Mouse (Mus musculus) left cerebral cortex, postnatal 10 days (tissue): ENCODE data around the gene Capg. TPM values are rescaled to one million over a fixed set of nuclear protein-coding genes. Genes with fewer than 3 reads are reported as not detected.
A peak's percentile ranks its signal among the peaks of the same experiment; 100 is the strongest.
"Not testable (repeated sequence)": the region's sequence is repeated elsewhere in the genome, so short reads cannot be mapped to it uniquely, and the experiment has no call there.

ENCODE experiments used
- DNase-seq, 2 experiments: peaks; one replicate each; pipeline ENCODE4 v3.0.0; 2021 to 2022; ENCODE audit warnings: low spot score in 2 of 2, mixed read lengths in 1 of 2; ENCODE audit errors: extremely low spot score in 1 of 2
- intact Hi-C: fragments of 180-260 bp; cut with DNase I; formaldehyde crosslinking; loops from one replicate; pipeline ENCODE4 v1.15.1; 2025
- total RNA-seq, 2 experiments: library from RNA; stranded (reverse); gene quantifications; 2 replicates each; pipeline ENCODE4 v1.2.3; 2021

The Capg gene
- total RNA-seq, 2 experiments from 2014 or later: 2.8 to 4.0 TPM

DNA sequence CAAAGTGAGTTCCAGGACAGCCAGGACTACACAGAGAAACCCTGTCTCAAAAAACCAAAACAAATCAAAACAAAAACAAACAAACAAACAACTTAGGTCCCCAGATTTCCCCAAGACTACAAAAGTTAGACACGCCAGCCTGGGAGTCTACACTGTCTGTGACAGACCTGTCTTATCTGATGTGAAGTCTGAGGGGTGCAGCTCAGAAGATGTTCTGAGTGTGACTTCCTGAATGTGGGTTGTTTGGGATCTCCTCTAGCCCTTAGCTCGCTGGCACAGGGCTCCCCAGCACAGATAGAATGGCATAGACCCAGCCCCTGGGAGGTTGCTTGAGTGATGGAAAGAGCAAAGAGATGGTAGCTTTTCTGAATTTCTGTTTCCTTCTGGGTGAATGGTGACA, 20.0 kb upstream of the Capg start:
- DNase-seq: no peak
- intact Hi-C loops: no loop called here

GRCm38 (mm10) chr6:72527070-72527469, 17.1 kb upstream of the Capg start:
- intact Hi-C loops: no loop called here
- no peak for DNase-seq

GRCm38 (mm10) chr6:72528410-72529151, 15.6 kb upstream of the Capg start:
- intact Hi-C loops: no loop called here

GRCm38 (mm10) chr6:72532580-72532979, 11.6 kb upstream of the Capg start:
- intact Hi-C loops: loop anchor here (5.0 kb wide), 1 partner anchor 35 kb away; no protein-coding TSS in a partner anchor
- no peak for DNase-seq

More at GRCm38 (mm10) chr6:72528410-72529151, 15.6 kb upstream of the Capg start:
- DNase-seq: no peak

DNA sequence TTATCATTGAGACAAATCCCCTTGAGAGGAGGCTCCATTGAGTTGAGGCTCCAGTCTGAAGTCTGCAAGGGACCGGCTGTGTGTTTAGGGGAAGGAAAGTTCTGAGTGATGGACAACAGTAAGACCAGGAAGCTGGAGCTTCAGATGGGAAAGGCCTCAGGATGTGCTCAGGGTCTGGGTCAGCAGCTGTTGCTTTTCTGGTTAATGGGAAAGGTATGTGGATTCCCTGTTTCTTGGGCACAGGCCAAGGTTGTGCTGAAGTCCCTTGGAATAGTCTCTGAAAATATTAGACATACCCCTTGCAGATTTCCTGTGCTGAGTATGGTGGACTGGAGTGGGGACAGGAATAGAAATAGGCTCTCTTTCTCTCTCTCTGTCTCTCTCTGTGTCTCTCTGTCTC, 10.6 kb upstream of the Capg start:
- intact Hi-C loops: loop anchor here (5.0 kb wide), 1 partner anchor 34 kb away; no protein-coding TSS in a partner anchor
- DNase-seq: not testable (repeated sequence)

GRCm38 (mm10) chr6:72534035-72534809, 10.0 kb upstream of the Capg start:
- peak; percentile 76 to 90 for DNase-seq

DNA sequence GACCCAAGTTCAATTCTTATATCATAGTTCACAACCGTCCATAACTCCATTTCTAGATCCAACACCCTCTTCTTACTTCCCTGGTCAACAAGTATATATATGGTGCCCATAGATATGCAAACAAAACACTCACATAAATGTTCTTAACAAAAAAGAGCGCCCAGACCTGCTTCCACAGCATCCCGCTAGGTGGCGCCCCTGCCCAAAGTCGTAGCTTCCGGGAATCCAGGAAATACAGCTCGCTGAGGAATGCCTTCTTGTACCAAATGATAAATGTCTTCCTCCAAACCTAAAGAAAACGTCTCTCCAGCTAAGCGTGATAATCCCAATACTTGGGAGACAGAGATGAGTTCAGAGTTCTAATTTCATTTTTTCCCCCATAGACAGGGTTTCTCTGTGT, 9.0 kb upstream of the Capg start:
- intact Hi-C loops: loop anchor here (2.0 kb wide), 2 partner anchors 98 to 106 kb away; no protein-coding TSS in a partner anchor
- DNase-seq: peak; percentile 69 to 84

More at GRCm38 (mm10) chr6:72534035-72534809, 10.0 kb upstream of the Capg start:
- intact Hi-C loops: loop anchor here (2.0 to 5.0 kb wide), 3 partner anchors 33 to 105 kb away; no protein-coding TSS in a partner anchor

DNA sequence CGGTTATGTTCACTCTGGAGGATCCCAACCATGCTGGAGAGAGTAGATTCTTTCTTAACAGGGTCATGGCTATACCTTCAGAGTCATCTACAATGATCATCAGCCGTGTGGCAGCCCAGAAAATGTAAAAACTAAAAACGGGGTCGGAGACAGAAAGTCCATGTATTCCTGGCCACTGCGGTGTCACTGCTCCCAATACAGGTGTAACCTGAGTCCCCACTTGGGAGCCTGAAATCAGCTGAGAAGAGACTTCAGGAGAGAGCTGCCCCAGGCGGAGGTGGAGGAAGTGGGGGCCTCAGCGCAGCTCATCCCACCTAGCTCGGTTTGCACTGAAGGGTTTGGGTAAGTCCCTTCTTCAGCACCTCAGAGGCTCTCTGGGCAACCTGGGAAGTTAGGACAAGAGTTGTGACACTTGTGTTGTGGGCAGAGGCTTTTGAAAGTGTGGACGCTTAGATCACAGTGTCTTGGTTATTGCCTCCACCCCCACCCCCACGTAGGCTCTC, 6.1 kb upstream of the Capg start:
- intact Hi-C loops: no loop called here

GRCm38 (mm10) chr6:72538562-72539031, 5.6 kb upstream of the Capg start:
- intact Hi-C loops: no loop called here
- peak; percentile 85 to 90 for DNase-seq

More for the DNA sequence above, 6.1 kb upstream of the Capg start:
- no peak for DNase-seq

DNA sequence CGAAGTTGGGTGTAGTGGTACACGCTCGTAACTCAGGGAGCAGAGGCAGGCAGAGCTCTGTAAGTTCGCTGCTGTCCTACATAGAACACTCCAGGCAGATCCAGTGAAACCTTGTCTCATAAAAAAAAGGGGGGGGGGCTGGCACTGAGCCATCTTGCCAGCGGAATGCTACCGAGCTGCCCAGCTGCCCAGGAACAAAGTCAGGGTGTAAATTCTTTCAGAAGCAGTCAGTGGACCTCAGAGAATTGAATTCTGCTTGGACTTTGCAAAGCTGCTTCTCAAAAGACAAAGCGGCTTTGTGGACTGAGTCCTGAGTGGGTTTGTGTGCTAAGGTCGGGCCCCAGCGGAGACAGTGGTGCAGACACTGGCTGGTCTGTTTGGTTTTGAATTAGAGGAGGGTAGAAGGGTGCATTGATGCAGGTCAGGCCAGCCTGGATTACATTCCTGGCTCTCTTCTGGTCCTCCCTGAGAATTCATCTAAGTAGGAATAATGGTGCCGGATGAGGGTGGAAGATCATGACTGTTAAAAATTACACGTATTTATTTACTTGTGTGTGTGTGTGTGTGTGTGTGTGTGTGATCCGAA, 833 bp upstream of the Capg start:
- DNase-seq: no peak
- intact Hi-C loops: no loop called here

- intact Hi-C loops: no loop called here
- no peak for DNase-seq
Measured at GRCm38 (mm10) chr6:72545377-72545776, 1.2 kb downstream of the Capg start.

DNA sequence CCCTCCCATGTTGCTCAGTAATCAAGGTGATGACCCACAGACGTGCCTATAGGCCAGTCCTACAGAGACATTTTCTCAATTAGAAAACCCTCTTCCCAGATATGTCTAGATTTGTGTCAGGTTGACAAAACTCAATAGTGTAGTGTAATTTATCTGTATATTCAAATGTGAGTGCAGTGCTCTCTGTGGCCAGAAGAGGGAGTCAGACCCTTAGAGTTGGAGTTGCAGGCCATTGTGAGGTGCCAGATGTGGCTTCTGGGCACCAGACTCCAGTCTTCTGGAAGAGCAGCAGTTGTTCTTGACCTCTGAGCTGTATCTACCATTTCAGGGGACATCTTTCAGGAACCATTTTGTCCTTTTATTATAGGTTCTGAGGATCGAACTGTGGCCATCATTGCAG, 2.9 kb downstream of the Capg start:
- DNase-seq: no peak
- intact Hi-C loops: no loop called here

GRCm38 (mm10) chr6:72547862-72548261, 3.7 kb downstream of the Capg start:
- no peak for DNase-seq
- intact Hi-C loops: no loop called here

GRCm38 (mm10) chr6:72549041-72549580, 4.9 kb downstream of the Capg start:
- no peak for DNase-seq
- intact Hi-C loops: no loop called here

GRCm38 (mm10) chr6:72550025-72550424, 5.8 kb downstream of the Capg start:
- intact Hi-C loops: no loop called here
- DNase-seq: no peak

DNA sequence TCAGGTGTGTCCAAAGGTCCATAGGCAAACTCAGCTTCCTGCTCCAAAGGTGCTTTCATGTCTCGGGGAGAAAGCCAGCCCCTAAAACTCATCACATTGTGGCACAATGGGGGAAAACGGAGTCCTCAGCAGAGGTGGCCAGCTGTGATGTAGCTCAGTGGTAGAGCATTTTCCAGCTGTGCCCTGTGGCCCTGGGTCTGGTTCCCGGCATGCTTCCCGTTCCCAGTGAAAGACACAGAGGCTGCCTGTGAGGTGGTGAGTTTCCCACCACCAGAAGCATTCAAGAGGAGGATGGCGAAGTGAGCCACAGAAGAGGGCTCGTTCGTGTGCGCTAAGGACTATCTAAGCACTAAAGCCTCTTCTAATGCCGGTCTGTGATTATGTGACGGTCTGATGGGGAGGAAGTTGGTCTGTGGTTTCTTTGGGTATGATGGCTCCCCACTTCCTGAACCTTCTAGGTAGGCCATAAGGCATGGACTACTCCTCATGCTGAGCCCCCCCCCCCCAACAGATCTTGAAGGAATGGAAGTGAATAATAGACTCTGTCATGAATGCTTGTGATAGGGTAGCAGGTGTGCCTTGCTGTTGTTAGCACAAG, 6.4 kb downstream of the Capg start:
- intact Hi-C loops: no loop called here
- no peak for DNase-seq

DNA sequence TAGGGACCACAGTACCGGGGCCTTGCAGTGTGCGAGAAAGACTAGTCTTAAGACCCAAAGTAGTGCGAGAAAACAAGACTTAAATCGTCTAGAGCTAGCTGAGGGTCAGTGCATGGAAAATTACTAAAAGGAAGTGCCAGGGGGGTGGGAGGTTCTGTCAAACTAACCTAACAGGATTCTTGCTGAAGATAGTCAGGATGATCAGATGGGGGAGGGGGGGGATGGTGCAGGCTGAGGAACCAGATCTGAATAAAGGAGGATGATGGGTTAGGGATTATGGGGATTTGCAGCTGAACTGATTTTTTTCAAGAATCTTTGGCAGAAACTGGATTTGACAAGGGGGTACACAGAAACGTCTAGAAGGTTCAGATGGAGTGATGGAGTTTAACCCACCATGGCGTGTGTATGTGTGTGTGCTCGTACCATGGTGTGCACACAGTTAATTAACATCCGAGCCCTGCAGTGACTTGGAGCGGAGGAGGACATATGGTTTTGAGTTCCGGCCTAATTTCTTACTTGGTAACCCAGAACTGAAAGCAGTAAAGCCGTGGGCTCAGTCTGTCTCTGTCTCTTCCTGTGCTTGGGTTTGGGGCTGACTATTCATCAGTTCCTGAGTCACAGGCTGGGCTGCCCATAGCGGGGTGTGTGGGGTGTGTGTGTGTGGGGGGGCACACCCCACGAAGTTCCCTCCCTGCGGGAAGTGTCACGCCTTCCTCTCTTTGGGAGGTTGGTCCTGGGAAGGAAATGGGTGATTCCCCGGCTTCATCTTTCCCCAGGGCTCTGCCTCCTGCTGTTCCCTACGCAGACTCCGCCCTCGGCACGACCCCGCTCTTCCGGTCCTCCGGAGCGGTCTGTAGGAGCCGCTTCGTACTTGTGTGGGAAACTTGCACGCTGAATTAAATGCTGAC, 8.2 kb downstream of the Capg start:
- intact Hi-C loops: no loop called here

DNA sequence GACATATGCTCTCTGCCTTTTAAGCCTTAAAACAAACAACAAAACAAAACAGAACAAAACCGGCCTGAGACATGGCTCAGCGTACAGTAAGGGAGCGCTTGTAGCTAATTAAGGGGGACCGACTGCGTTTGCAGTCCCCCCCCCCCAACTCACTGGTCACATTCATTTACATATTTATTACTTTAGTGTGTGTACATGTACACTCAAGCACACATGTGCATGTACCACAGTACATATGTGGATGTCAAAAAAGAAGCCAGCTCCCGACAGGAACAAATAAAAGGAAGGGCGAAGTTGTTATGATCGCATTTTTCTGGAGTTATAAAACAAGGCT, 8.9 kb downstream of the Capg start:
- intact Hi-C loops: no loop called here
- no peak for DNase-seq

More for the DNA sequence above, 8.2 kb downstream of the Capg start:
- peak in 1 of 2 experiments; percentile 80 for DNase-seq
